Mouse (Mus musculus) gonadal fat pad, adult 2 months (tissue): Measurements from ENCODE around the gene Ros1. TPM values are rescaled to one million over a fixed set of nuclear protein-coding genes. Genes with fewer than 3 reads are reported as not detected.

Source experiments
- DNase-seq: peaks from one replicate; pipeline ENCODE4 v3.0.0-alpha.2; 2012; ENCODE audit warnings: low read depth
- polyA plus RNA-seq: library from polyadenylated mRNA; depleted of rRNA; stranded (reverse); fragments of >200 nt; gene quantifications from 2 replicates; pipeline ENCODE4 v1.2.3, GENCODE M21; 2012; rRNA removed

The Ros1 gene
- polyA plus RNA-seq, 1 experiment, result 17.4 TPM

GRCm38 (mm10) chr10:52022413-52023212 is 172.4 kb downstream of the Ros1 start, which contains the start of gene Vgll2:
Gene Vgll2, plus strand, starts transcription at chr10:52022502.
- no peak for DNase-seq

- no peak for DNase-seq
Measured at GRCm38 (mm10) chr10:52021736-52022394, 173.2 kb downstream of the Ros1 start.

- DNase-seq, result no peak
Measured at GRCm38 (mm10) chr10:52021231-52021630, 173.8 kb downstream of the Ros1 start.

- DNase-seq, result no peak
Measured at GRCm38 (mm10) chr10:52018471-52018870, 176.6 kb downstream of the Ros1 start.

Other genes starting within 250 kb of the Ros1 start
- 0.09 TPM in 1 of 2 replicates, not detected in the other for gene Vgll2, start 172.7 kb downstream of the Ros1 start, polyA plus RNA-seq
- gene Dcbld1, start 38.4 kb upstream of the Ros1 start, polyA plus RNA-seq, result 6.0 and 7.9 TPM in 2 replicates
- not detected in 2 replicates for gene Gm26741, start 163.5 kb upstream of the Ros1 start, polyA plus RNA-seq
- 11.9 and 21.1 TPM in 2 replicates for gene Gopc, start 186.9 kb upstream of the Ros1 start, polyA plus RNA-seq
- 0.62 and 1.2 TPM in 2 replicates for gene Nepn, start 193.7 kb upstream of the Ros1 start, polyA plus RNA-seq
- gene Nus1, start 222.3 kb upstream of the Ros1 start, polyA plus RNA-seq, result 15.0 and 18.6 TPM in 2 replicates